Mouse (Mus musculus) gastrocnemius, postnatal 10 days (tissue): ENCODE results near the gene Tnxb. TPM values are rescaled to one million over a fixed set of nuclear protein-coding genes. Genes with fewer than 3 reads are reported as not detected.

ENCODE experiments used
- DNase-seq: peaks from one replicate; pipeline ENCODE4 v3.0.0; 2021; ENCODE audit warnings: mixed read lengths
- total RNA-seq, 2 experiments: library from RNA; stranded (reverse); gene quantifications; 2 replicates each; pipeline ENCODE4 v1.2.3; 2021

Tnxb gene
- total RNA-seq, 2 experiments from 2014 or later = 90.2 to 123 TPM

- no peak for DNase-seq
Observed at GRCm38 (mm10) chr17:34659181-34659896, 11.0 kb upstream of the Tnxb start.

- no peak for DNase-seq
Observed at GRCm38 (mm10) chr17:34659897-34660214, 10.5 kb upstream of the Tnxb start.

- no peak for DNase-seq
Observed at GRCm38 (mm10) chr17:34660259-34660820, 10.0 kb upstream of the Tnxb start.

- no peak for DNase-seq
Observed at GRCm38 (mm10) chr17:34661121-34661591, 9.2 kb upstream of the Tnxb start.

GRCm38 (mm10) chr17:34662468-34662867 is 7.9 kb upstream of the Tnxb start:
- DNase-seq = no peak

GRCm38 (mm10) chr17:34662978-34663377 is 7.4 kb upstream of the Tnxb start:
- DNase-seq = no peak

- no peak for DNase-seq
Observed at GRCm38 (mm10) chr17:34663558-34663957, 6.8 kb upstream of the Tnxb start.

- no peak for DNase-seq
Observed at GRCm38 (mm10) chr17:34664472-34664871, 5.9 kb upstream of the Tnxb start.

GRCm38 (mm10) chr17:34671151-34672066 is 1.1 kb downstream of the Tnxb start:
- no peak for DNase-seq

- DNase-seq = no peak
Observed at GRCm38 (mm10) chr17:34672246-34672792, 2.0 kb downstream of the Tnxb start.

- DNase-seq = no peak
Observed at GRCm38 (mm10) chr17:34673139-34673538, 2.8 kb downstream of the Tnxb start.

GRCm38 (mm10) chr17:34674524-34675204 is 4.3 kb downstream of the Tnxb start:
- no peak for DNase-seq

GRCm38 (mm10) chr17:34675205-34676092 is 5.1 kb downstream of the Tnxb start:
- no peak for DNase-seq

- DNase-seq = no peak
Observed at GRCm38 (mm10) chr17:34676093-34676460, 5.7 kb downstream of the Tnxb start.

GRCm38 (mm10) chr17:34676671-34677070 is 6.3 kb downstream of the Tnxb start:
- no peak for DNase-seq

- DNase-seq = no peak
Observed at GRCm38 (mm10) chr17:34680191-34680590, 9.9 kb downstream of the Tnxb start.

- DNase-seq = no peak
Observed at GRCm38 (mm10) chr17:34680621-34681020, 10.3 kb downstream of the Tnxb start.

GRCm38 (mm10) chr17:34681132-34681571 is 10.8 kb downstream of the Tnxb start:
- DNase-seq = no peak

GRCm38 (mm10) chr17:34681881-34682536 is 11.7 kb downstream of the Tnxb start:
- no peak for DNase-seq

- no peak for DNase-seq
Observed at GRCm38 (mm10) chr17:34683179-34683578, 12.8 kb downstream of the Tnxb start.
